Mouse (Mus musculus): ENCODE results near the gene Mark1.

Mark1 gene

GRCm38 (mm10) chr1:184882281-184883268 is 116.8 kb downstream of the Mark1 start, which contains the start of gene C130074G19Rik:
TSS of gene C130074G19Rik (minus strand) at chr1:184883218.
- DNase-seq: peak; percentile 93

DNA sequence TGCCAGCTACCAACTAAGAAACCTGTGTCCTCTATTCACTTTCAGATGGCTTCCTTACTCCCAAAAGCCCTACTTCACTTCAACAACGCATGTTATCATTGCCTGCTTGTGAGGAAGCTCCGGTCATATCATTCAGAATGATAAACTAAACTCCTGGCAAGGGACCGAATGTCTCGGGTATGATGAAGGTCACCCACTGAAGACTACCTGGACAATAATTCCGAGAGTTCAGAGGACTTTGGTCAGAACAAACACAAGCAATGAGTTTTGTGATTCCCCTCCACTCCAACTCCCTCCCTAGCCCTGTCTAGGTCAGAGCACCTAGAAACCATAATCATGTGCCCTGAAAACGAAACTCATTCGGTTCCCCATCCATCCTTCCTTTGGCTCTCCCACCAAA is 117.5 kb downstream of the Mark1 start:
- DNase-seq: peak; percentile 84

DNA sequence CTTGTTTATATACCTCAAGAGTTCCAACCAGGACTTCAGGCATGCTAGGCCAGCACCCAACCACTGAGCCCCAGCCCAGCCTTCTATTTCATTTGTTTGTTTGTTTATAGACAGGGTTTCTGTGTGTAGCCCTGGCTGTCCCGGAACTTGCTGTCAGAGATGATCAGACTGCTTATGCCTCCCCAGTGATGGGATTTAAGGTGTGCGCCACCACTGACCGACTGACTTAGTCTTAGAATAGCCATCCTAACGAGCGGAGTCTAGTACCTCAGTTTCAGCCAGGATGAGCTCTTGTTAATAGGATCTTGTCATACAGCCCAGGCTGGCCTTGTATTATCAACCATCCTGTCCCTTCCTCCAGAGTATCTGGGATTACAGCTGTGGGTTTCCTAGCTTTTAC is 118.2 kb downstream of the Mark1 start:
- no peak for DNase-seq

DNA sequence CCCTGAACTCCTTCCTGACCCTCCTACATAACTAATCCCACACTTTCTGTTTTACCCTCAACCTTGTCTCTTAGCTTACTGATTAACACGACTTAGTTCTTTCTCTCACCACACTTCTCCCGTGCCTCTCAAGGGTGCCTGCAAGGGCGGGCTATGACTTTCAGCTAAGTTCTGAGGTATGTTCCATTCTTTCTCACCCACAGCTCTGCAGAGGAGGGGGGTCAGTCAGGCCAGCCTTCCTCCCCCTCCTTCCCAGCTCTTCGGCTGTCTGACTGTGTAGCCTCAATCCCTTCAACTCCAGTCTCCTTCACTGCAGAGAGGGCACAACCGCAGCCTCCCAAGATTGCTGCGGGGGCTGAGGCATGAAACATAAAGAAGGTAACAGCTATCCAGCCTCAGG is 120.5 kb downstream of the Mark1 start:
- DNase-seq: peak; percentile 88

DNA sequence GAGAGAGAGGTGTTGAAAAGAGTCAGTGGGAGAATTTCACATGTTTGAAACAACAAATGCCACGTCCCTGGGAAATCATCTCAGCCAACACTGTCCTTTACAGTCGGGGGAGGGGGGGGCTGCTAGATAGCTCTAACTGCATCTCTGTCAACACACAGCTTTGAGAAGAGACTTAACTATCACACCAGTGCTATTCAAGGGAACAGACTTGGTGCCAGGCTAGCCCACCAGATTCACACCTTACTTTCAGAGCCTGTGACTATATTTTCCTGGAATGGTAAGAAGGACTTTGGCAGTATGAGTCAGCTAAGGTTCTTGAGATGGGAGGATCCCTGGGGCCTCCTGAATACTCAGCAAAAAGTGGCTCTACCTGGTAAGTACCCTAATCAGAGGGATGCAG is 122.1 kb downstream of the Mark1 start:
- no peak for DNase-seq

DNA sequence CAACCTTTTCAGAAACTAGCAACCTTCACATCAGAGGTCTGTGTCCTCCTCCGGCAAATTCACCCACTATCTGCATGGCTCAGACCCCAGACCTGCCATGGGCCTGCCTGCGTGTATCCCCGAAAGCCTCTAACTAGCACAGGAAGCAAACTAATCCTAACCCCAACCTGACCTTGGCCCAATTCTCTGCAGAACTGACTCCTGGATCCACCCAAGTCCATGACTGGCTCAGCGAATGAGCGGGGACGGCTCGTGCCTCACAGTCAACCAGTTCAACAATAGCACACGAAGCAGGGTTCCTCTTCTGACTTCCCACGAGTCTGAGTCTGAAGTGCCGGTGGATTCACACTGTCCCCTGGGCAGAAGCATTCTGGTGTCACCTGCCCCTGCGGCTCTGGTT is 125.5 kb downstream of the Mark1 start:
- DNase-seq: peak; percentile 26

GRCm38 (mm10) chr1:184872069-184872819 is 127.1 kb downstream of the Mark1 start:
- peak; percentile 92 for DNase-seq

- DNase-seq: peak; percentile 81
Measured at GRCm38 (mm10) chr1:184871506-184871905, 127.9 kb downstream of the Mark1 start.

DNA sequence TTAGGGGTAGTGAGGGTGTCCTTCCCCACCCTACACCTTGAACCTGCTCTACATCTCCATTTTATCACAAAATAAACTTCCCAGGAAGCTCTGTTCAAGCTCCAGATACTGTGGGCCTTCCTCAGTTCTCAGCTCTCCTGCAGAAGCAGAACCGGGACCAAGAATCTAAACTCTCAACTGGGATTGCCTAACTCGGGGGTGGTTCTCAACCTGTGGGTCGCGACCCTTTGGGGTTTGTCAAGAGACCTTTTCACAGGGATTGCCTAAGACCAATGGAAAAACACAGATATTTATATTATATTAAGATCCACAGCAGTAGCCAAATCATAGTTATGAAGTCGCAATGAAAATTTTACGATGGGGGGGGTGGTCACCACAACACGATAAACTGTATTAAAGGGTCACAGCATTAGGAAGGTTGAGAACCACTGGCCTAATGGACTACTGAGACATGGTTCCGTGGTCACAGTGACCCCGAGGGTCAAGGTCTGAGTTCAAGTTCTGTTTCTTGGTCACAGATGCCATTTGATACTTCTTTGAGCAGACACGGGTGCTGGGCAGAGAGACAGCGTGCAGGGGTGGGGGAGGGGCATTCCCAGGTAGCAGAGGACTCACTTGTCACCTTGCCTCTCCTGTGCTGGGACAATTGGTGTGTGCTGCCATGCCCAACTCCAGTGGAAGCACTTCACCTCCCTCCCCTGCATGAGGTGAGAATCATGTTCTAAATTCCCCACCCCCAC is 128.6 kb downstream of the Mark1 start:
- peak; percentile 66 for DNase-seq

DNA sequence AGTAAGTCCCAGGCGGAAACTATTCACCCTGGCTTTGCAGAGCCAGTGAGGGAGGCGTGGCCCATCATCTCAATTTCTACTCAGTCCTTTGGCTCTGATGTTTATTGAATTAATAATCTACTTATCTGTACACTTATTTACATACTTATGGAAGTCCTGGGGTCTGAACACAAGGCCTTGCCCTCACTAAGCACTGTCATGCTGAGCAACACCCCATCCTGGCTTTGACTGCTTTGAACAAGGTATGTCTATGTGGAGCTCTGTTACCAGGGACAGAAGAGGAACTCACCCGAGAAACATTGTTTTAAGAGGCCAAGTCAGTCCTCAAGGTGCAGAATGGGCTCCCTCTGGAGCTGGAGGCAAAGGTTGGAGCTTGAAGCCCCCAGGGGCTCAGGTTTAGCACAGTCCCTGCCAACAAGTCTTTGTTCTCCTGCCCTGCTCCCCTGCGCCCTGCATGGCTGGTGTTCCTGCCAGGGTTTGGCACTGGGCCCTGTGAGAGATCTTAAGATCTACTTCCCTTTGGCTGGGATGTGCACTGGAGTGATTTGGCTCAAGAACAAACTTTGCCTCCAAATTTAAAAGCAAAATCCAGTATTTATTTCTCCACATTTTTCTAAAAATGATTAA is 129.3 kb downstream of the Mark1 start:
- DNase-seq: peak; percentile 94

DNA sequence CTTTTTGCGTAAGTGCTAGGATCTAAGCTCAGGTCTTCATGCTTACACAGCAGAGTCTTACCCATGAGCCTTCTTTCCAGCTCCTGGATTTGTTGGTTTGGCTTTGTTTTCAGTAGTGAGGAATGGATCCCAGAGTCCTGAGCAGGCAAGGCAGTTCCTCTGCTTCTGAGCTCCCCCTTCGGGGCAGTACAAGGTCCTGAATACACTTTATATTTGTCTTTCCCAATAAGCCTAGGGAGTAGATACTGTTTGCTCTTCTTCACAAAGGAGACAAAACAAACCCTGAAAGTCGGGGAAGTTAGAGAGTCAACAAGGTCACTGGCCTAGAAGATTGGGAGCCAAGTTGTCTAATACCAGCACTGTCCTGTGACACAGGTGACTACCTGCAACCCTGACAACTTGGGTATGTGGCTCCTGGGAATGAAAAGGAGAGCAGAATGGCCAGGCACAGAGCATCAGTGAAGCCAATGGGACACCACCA is 131.7 kb downstream of the Mark1 start:
- DNase-seq: no peak

GRCm38 (mm10) chr1:184864381-184864801 is 135.0 kb downstream of the Mark1 start:
- DNase-seq: peak; percentile 62

DNA sequence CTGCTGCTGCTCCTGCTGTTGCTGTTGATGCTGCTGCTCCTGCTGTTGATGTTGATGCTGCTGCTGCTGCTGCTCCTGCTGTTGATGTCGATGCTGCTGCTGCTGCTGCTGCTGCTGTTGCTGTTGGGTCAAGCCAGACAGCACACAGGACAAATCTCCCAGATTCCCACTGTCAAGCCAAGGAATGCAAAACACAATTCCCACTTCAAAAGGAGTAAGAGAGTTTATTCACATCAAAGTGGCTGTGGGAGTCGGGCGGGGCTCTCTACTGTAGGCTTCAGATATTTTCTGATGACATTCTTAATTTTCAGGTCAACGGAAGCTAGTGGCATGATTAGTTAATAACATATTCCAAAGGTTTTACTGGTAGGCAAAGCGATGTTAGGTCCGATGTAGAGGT is 136.7 kb downstream of the Mark1 start:
- DNase-seq: no peak

DNA sequence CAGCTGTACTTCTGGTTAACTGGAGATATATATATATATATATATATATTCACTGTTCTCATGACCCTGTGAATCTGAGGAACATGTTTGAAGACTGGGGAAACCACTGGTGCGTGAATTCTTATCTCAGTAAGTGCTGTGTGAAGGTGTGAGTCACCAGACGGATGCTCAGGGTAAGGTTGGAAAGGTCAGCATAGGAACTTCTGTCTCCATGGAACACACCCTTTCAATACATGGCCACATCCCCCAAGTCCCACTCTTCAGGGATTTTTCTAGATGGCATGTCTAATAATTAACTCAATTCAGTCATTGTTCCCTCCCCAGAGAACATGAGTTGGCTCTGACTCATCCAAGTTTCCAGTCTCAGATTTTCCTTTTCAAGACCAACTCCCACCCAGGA is 137.8 kb downstream of the Mark1 start:
- peak; percentile 47 for DNase-seq

GRCm38 (mm10) chr1:184860276-184860675 is 139.1 kb downstream of the Mark1 start:
- DNase-seq: no peak

- peak; percentile 84 for DNase-seq
Measured at GRCm38 (mm10) chr1:184858253-184858652, 141.1 kb downstream of the Mark1 start.

GRCm38 (mm10) chr1:184857216-184857615 is 142.2 kb downstream of the Mark1 start:
- no peak for DNase-seq

DNA sequence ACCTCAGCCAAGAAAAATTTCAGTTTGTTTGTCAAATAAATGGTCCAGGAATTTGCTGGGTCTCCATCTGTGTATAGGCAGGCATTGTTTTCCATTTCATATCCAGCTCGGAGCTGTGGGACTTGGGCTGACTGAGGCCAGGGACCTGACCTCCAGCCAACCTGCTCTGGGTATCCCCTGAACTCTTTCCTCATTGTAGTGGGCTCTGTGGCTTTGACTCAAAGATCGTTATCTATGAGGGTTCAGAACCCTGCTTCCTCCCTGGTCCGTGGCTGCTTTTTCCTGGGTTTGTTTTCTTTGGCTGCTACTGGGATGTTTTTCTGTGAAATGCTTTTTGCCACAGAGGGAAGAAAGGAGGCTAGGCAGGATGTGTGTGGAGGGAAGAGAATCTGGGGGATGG is 145.4 kb downstream of the Mark1 start:
- DNase-seq: no peak

- peak; percentile 90 for DNase-seq
Measured at GRCm38 (mm10) chr1:184853339-184853738, 146.0 kb downstream of the Mark1 start.

DNA sequence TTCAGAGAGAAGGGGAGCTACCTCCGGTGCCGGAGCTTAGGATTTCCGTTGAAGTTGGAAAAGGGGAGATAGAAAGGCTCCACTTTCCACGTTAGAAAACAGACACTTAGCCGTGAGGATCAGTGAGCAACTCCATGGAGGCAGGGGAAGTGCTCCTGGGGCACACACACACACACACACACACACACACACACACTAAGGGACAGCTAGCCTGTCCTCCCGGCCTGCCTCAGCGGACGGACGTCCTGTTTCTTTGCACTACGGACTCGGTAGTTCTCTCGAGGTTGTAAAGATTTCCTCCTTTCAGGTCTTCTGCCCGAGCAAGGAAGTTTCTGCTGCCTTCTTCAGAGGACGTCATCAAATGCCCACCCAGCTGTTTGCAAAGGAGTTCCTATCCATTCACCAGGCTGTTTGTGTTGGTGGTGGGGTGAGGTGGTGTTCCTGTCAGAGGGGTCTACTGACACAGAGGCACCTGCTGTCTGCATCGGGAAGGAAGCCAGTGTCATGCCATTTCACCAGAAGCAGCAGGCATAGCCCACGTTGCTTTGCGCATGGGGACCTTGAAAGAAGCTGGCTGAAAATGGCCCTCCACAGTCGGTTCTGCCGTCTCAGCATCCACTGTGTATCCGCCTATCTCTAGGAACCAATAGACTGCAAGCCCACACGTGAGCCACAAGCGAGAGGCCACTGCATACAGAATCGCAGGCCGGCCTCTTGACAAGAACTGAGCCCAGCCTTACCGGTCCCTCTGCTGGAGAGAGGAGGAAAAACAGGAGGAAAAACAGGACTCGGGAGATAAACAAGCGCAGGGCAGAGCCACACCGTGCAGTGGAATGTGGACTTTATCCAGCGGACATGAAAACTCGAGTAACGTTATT is 147.4 kb downstream of the Mark1 start:
- DNase-seq: peak; percentile 99

DNA sequence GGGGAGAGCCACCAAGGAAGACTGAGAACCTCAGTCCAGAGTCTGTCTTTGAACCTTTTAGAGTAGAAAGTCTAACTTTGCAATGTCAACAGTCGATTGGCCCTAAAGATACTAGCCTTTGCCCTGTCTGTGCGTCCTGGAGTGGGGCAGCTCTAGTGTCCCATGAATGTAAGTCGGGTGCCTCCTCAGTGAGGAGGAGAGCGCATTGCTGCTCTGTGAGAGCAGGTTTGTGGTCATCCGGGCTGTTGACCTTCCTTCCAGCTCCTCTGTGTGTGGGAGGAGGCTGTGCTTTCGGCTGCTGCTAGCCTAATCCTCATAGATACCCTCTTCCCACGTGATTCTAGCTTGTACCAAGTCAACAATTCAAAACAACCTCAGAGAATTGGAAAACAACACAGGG is 148.2 kb downstream of the Mark1 start:
- DNase-seq: peak; percentile 85
